Mouse (Mus musculus) MEL (cell line): Measurements from ENCODE around the gene G0s2.

Experiments
- BHLHE40 ChIP-seq: IDR thresholded peaks from 2 replicates; pipeline ENCODE4 v1.6.1; 2012; ENCODE audit warnings: low read depth, mild to moderate bottlenecking, inconsistent platforms, low read length, improper control_type of control experiment, borderline replicate concordance
- CTCF ChIP-seq, 3 experiments: IDR thresholded peaks in 2 of 3; conservative IDR thresholded peaks in 1 of 3; 2 replicates each; pipeline ENCODE4 v1.5.1; 2011 to 2012; ENCODE audit warnings: low read length in 3 of 3, low read depth in 2 of 3, mild to moderate bottlenecking in 2 of 3, improper control_type of control experiment in 1 of 3, inconsistent platforms in 1 of 3, mixed read lengths in 1 of 3, moderate library complexity in 1 of 3; ENCODE audit not compliant: control insufficient read depth in 1 of 3, insufficient read depth in 1 of 3, poor library complexity in 1 of 3, severe bottlenecking in 1 of 3
- EP300 ChIP-seq, 2 experiments: IDR thresholded peaks; 2 replicates each; pipeline ENCODE4 v1.6.1; 2011; ENCODE audit warnings: improper control_type of control experiment in 2 of 2, low read length in 2 of 2, low read depth in 1 of 2, mild to moderate bottlenecking in 1 of 2
- GATA1 ChIP-seq: IDR thresholded peaks from 2 replicates; pipeline ENCODE4 v1.6.1; 2011; ENCODE audit warnings: low read depth, low read length, improper control_type of control experiment
- MAX ChIP-seq: IDR thresholded peaks from 2 replicates; pipeline ENCODE4 v1.6.1; 2011; ENCODE audit warnings: low read length, improper control_type of control experiment
- MAZ ChIP-seq: IDR thresholded peaks from 2 replicates; pipeline ENCODE4 v1.6.1; 2012; ENCODE audit warnings: low read depth, mild to moderate bottlenecking, inconsistent platforms, low read length, improper control_type of control experiment
- RCOR1 ChIP-seq: IDR thresholded peaks from 2 replicates; pipeline ENCODE4 v1.6.1; 2012; ENCODE audit warnings: low read depth, mild to moderate bottlenecking, inconsistent platforms, low read length, improper control_type of control experiment
- TAL1 ChIP-seq: IDR thresholded peaks from 2 replicates; pipeline ENCODE4 v1.6.1; 2012; ENCODE audit warnings: mild to moderate bottlenecking, inconsistent platforms, low read length, moderate library complexity, mixed read lengths
- ZC3H11A ChIP-seq: IDR thresholded peaks from 2 replicates; pipeline ENCODE4 v1.6.1; 2012; ENCODE audit warnings: low read depth, mild to moderate bottlenecking, inconsistent platforms, low read length, improper control_type of control experiment
- ZKSCAN1 ChIP-seq: IDR thresholded peaks from 2 replicates; pipeline ENCODE4 v1.6.1; 2012; ENCODE audit warnings: low read depth, mild to moderate bottlenecking, inconsistent platforms, low read length, improper control_type of control experiment, moderate library complexity

- TF ChIP-seq ZC3H11A (no peak), BHLHE40 (no peak), EP300 (IDR thresholded peaks at IDR 0.05; ENCODE audit: low read depth in 1 of 2, low read length in 2 of 2) (no peak), MAZ (no peak), TAL1 (no peak), RCOR1 (no peak), ZKSCAN1 (no peak), MAX (no peak), CTCF (IDR thresholded peaks at IDR 0.05 in 2 of 3, conservative IDR thresholded peaks at IDR 0.05 in 1 of 3; ENCODE audit: control insufficient read depth in 1 of 3, insufficient read depth in 1 of 3, low read depth in 2 of 3, low read length in 3 of 3, poor library complexity in 1 of 3, severe bottlenecking in 1 of 3) (no peak), GATA1 (no peak)
Measured at GRCm38 (mm10) chr1:193251386-193251785, 21.6 kb downstream of the G0s2 start.
